Mouse (Mus musculus): ENCODE results near the gene S100a7a.

GRCm38 (mm10) chr3:90627366-90627765 is 26.5 kb upstream of the S100a7a start:
- TF ChIP-seq CTCF (IDR thresholded peaks at IDR 0.05; ENCODE audit: low read depth), result no peak
- no peak for TF ChIP-seq EP300 (IDR thresholded peaks at IDR 0.05; ENCODE audit: low read depth)
